Mouse (Mus musculus) ES-Bruce4 (cell line): Measurements from ENCODE around the gene Trappc2l.

Source experiments
- CTCF ChIP-seq: IDR thresholded peaks from one replicate; pipeline ENCODE4 v1.8.1; 2011; ENCODE audit warnings: low read depth, low read length
- EP300 ChIP-seq: IDR thresholded peaks from 2 replicates; pipeline ENCODE4 v1.6.1; 2011; ENCODE audit warnings: low read depth, low read length; ENCODE audit not compliant: insufficient read depth
- POLR2A ChIP-seq: IDR thresholded peaks from one replicate; pipeline ENCODE4 v1.8.1; 2011; ENCODE audit warnings: low read length; ENCODE audit not compliant: insufficient read depth

- no peak for TF ChIP-seq POLR2A
- TF ChIP-seq CTCF: no peak
- no peak for TF ChIP-seq EP300
Observed at GRCm38 (mm10) chr8:122596031-122596430, 15.4 kb upstream of the Trappc2l start.
